Mouse (Mus musculus) common myeloid progenitor, adult 5-6 weeks (primary cell): ENCODE measurements around the gene Ccdc190. TPM values are rescaled to one million over a fixed set of nuclear protein-coding genes. Genes with fewer than 3 reads are reported as not detected.
A peak's percentile ranks its signal among the peaks of the same experiment; 100 is the strongest.

Experiments used
- ATAC-seq: replicated peaks from 2 replicates; pipeline ENCODE4 v1.8.0; 2016; ENCODE audit warnings: low read depth, mild to moderate bottlenecking, moderate TSS enrichment, inconsistent platforms; ENCODE audit not compliant: poor library complexity, severe bottlenecking
- total RNA-seq: library from RNA; stranded (forward); fragments of 200-1000, 187-1606 nt; gene quantifications from 2 replicates; pipeline ENCODE4 v1.2.3, GENCODE M21; 2017

The Ccdc190 gene
- not detected in 2 replicates for total RNA-seq

DNA sequence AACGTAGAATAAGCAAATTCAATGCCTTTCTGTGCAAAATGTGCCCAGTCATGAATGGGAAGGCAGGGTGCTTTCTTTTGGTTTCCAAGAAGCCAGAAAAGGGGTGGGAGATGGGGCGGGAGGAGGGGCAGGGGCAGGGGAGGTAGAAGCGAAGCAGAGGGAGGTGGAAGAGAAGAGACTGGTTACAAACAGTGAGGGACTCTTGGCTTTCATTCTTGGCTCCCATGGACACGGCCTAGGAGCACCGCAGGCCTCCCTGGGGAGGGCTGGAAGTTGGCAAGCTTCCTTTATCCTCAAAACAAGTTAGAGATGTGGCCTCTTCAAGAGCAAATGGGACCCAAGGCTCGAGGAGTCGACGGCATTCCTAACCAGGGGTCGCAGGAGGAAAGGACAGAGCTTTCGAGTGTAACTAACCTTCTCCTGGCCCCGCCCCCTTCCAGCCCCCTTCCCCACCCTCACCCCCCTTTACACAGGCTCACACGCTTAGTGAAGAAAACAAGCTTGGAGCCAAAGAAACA lies at the start of gene Ccdc190:
TSS of gene Ccdc190 (plus strand) at position 195 of the 518 bp plus-strand sequence.
- ATAC-seq, result no peak

DNA sequence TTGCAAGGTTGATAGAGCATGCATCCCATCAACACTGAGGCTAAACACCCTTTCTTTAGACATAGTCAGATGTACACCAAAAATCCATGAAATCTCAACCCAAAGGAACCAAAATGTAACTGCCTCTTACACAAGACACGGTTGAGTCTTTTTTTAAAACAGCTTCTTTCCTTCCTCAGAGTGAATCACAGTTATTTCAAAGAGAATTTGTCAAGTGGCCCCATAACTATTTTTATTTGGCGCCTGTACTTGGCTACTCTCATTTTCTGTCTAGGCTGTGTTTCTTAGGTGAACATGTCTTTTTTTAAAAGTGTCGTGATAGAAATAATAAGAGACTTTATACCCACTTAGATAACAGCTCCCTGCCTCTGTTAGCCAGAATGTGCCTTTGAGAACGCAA lies 49.4 kb upstream of the Ccdc190 start:
- no peak for ATAC-seq

DNA sequence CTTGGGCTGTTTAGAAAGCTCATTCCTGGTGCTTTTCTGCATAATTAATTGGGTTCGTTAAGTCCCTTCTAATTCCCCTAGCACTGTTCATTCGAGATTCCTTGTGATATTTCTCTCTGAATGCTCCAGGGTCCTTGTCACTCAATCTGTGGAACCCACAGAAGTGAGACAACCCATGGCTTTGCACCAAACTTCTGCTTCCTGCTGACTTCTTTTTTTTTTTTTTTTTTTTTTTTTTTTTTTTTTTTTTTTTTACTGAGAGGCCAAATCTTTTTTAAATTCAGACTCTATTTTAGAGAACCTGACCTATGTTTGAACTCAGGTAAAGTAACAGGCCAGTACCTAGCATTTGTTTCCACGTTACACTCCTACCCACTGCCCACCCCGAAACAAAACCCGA lies 48.3 kb upstream of the Ccdc190 start:
- ATAC-seq, result no peak

GRCm38 (mm10) chr1:169883081-169883565 lies 45.3 kb upstream of the Ccdc190 start:
- ATAC-seq, result no peak

- ATAC-seq, result no peak
Observed at GRCm38 (mm10) chr1:169889250-169889649, 39.2 kb upstream of the Ccdc190 start.

GRCm38 (mm10) chr1:169893976-169894375 lies 34.5 kb upstream of the Ccdc190 start:
- ATAC-seq, result no peak

DNA sequence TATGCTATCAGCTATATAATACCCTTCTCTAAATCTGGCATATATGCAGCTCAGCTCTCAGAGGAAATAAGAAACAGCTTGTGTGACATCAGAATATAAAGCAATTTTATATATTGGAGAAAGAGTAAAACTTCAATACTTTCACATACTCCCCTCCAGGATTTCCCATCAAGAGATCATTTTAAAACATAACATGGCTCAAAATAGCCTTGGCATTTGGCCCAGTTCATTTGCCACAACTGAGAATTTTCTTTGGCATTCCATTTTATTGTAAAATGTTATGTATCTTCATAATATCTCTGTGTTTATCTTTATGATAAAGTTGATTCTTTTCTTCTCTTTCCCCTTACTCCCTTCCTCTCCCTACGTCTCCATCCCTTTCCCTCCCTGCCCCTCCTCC lies 32.8 kb upstream of the Ccdc190 start:
- ATAC-seq, result no peak

- ATAC-seq, result no peak
Observed at GRCm38 (mm10) chr1:169897916-169898315, 30.5 kb upstream of the Ccdc190 start.

- ATAC-seq, result no peak
Observed at GRCm38 (mm10) chr1:169898607-169899006, 29.8 kb upstream of the Ccdc190 start.

GRCm38 (mm10) chr1:169900771-169901336 lies 27.6 kb upstream of the Ccdc190 start:
- no peak for ATAC-seq

- no peak for ATAC-seq
Observed at GRCm38 (mm10) chr1:169909163-169909562, 19.3 kb upstream of the Ccdc190 start.

GRCm38 (mm10) chr1:169909659-169910058 lies 18.8 kb upstream of the Ccdc190 start:
- ATAC-seq, result no peak

- no peak for ATAC-seq
Observed at GRCm38 (mm10) chr1:169910751-169911150, 17.7 kb upstream of the Ccdc190 start.

DNA sequence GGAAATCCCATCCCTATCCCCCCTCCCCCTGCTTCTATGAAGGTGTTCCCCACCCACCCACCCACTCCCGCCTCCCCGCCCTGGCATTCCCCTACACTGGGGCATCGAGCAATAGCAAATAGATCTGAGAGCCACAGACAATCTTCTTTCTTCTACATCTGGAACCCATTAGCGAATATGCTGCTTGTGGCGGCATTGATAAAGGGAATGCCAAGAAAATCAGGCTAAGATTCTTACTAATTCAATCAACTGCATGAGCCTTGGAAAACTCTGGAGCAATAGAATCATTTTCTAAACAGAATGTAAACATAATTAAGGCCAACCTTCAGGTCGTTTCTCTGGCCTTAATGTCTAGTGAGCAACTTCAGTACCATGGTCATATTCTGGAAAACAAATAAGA lies 16.9 kb upstream of the Ccdc190 start:
- no peak for ATAC-seq

- no peak for ATAC-seq
Observed at GRCm38 (mm10) chr1:169916659-169917058, 11.8 kb upstream of the Ccdc190 start.

GRCm38 (mm10) chr1:169917115-169917796 lies 11.2 kb upstream of the Ccdc190 start:
- no peak for ATAC-seq

- ATAC-seq, result peak; percentile 53
Observed at GRCm38 (mm10) chr1:169917998-169918397, 10.4 kb upstream of the Ccdc190 start.

DNA sequence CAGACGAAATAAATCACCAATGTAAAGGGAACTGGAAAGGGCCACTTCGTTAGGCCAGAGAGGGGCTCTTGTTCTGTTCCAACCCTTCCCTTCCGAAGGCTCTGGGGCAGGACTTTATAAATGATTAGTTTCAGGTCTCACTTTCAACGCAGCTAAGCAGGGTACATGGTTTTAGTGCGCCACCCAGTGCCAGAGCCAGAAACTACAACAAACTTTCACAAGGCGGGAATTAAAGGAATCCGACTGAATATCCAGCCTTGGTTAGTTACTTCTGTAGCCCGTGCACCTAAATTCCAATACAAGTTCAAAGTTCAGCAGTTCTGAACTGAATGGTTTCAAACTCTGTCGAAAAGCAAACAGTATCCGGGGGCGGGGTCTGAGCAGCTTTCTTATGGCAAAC lies 9.2 kb upstream of the Ccdc190 start:
- ATAC-seq, result peak; percentile 88

DNA sequence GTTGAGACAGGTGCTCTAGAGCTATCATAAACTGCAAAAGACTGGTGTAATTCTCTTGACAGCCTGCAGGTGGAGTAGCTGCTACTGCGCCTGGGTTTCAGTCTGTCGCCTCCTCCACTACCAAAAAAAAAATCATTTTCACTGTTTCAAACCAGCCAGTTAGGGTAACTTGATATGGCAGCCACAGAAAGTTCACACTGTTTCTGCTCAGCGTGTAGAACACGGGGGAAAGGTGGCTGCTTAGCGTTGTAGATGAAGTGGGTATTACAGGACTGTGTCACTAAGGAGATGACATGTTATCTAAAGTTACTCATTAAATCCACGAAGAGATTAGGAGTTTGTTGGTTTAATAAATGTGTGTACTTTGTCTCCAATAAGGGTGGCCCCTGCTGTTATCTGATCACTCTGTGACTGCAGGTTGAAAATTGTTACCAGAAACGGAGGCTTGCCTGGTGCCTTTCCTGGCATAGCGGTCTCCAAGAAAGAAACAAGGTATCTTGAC lies 6.7 kb upstream of the Ccdc190 start:
- ATAC-seq, result peak; percentile 80

DNA sequence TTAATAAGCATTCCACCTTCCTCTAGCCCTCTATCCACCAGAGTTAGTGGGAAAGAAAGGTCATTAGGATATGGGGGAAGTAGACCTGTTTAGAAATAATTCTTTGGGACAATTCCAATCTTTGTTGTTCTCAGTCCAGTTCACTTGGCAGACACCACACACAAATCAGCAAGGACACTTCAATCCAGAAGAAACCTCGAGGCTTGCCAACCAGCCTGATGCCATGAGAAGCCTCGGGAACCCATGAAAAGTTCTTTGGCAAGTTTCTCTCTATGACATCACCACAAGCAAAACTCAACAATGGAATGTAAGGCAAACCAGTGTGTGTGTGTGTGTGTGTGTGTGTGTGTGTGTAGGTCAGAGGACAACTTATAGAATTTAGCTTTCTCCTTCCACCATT lies 3.9 kb upstream of the Ccdc190 start:
- no peak for ATAC-seq

GRCm38 (mm10) chr1:169927753-169928369 lies 587 bp upstream of the Ccdc190 start:
- no peak for ATAC-seq
